Mouse (Mus musculus) CD4-positive, CD25-positive, alpha-beta regulatory T cell, adult 9 weeks (primary cell): ENCODE measurements around the gene Nfu1. TPM values are rescaled to one million over a fixed set of nuclear protein-coding genes. Genes with fewer than 3 reads are reported as not detected.

Experiments used
- polyA plus RNA-seq: library from polyadenylated mRNA; unstranded; fragments of 100-300 nt; shearing (Covaris generic); gene quantifications from one replicate; pipeline ENCODE4 v1.2.1, GENCODE M21; 2017

Nfu1 gene
- polyA plus RNA-seq = 118 TPM

DNA sequence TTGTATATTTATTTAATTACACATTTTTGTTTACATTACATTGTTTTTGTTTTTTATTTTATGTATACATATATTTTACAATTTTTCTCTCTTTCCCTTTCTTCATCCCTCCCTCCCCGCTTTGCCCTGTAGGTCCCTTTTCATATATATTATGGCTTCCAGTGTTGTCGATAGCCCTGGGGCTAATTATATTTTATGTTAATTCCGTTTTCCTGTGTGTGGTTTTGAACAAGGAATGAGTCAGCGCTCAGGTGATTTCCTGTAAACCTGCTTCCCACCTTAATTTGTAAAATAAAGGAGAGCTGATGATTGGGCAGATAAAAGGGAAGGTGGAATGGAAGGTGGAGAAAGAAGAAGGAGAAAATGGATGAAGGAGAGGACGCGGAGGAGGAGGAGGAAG is at the start of gene Nfu1:
Nfu1 (plus strand) TSS at position 350 of the 400 bp plus-strand sequence.

GRCm38 (mm10) chr6:87042337-87043130 is 33.5 kb downstream of the Nfu1 start, which contains the start of gene Gfpt1:
TSS of gene Gfpt1 (plus strand) at chr6:87042846.

Other genes starting within 250 kb of the Nfu1 start
- gene Anxa4, start 215.7 kb upstream of the Nfu1 start, polyA plus RNA-seq = 13.5 TPM
- 58.5 TPM for gene Aak1, start 159.7 kb upstream of the Nfu1 start, polyA plus RNA-seq
- gene Gfpt1, start 33.6 kb downstream of the Nfu1 start, polyA plus RNA-seq = 31.5 TPM
- 0.43 TPM for gene D6Ertd527e, start 95.5 kb downstream of the Nfu1 start, polyA plus RNA-seq